Mouse (Mus musculus) adrenal gland, postnatal 10 days (tissue): ENCODE measurements at regions not wholly inside any gene's neighbourhood (a gene's known extent, or its start where the extent isn't known, plus 50 kb on each side); places are given as distances from the start of the nearest gene placed in this dataset.

Experiments used
- DNase-seq: peaks from one replicate; pipeline ENCODE4 v3.0.0; 2021; ENCODE audit warnings: mixed read lengths

DNA sequence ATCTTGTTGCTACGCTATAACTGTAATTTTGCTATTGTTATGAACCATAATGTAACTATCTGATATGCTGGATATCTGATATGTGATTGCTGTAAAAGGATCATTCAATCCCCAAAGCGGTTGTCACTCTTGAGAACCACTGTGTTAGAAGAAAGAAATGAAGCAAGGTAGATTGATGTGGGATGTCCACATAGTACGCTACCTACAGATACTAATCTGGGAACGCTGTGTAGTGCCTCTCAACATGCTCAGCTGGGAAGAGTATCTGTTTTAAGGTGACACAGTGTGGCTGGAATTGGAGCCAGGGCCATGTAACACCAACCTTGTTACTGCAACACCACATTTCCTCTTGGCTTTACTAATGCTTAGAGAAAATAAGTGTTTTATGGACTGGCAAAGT is 456.2 kb upstream of the Slc30a5 start:
- no peak for DNase-seq

GRCm38 (mm10) chr13:101287131-101287530 is 453.9 kb upstream of the Slc30a5 start:
- DNase-seq: no peak

DNA sequence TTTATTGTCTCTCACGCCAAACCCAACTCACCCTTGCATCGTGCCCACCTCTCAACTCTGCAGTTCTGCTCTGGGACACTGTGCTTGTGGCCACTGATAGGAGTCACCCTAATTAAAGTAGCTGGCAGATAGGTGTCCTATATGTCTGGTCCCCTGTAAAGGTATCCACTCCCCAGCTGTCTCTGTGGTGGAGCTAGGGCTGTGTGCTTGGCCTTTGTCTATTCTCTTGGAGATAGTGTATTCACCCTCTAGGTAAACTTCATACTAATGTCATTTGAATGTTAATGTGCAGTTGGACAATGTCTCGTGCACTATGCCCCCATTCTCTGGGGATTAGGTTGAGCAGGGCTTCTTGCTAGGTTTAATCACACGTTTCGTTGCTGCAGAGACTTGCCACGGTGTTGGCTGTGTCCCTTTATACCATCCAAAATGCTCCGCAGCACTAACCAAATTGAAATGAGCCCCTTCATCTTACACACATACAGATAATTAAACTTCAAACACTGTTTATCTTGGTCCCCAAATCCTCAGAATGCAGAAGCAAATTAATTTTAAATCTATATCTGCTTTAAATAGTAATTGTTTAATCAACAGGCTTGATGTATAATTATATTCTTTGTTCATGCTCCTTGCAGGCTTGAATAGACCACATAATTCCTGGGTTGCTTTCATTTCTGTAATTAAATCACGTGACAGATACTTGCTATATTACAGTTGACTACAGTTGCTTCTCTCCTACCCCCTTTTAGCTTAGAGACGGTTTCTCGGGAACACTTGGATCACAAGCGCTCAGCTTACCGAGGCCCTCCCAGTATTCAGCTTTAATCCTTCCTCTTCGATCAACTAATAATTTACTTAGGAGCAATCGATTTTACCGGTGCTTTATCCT is 453.0 kb upstream of the Slc30a5 start:
- no peak for DNase-seq

DNA sequence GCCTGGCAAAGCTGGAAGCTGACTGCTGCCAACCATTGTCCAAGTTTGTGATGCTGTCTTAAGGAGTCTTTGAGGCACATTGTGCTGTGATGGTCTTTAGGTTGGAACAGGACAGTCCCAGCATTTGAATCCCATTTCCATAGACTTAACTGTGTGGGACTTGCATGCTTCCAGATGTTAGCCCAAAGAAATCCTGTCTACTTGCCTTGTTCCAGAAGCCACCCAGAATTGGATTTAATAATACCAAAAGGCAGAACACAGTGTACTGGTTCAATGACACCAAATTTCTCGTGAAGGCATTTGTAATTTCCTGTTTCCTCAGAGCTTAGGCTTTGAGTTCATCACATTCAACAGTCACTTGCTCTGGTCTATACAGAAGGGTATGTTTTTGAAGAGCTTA is 444.9 kb upstream of the Slc30a5 start:
- DNase-seq: no peak

GRCm38 (mm10) chr13:101276766-101277165 is 443.5 kb upstream of the Slc30a5 start:
- DNase-seq: no peak

DNA sequence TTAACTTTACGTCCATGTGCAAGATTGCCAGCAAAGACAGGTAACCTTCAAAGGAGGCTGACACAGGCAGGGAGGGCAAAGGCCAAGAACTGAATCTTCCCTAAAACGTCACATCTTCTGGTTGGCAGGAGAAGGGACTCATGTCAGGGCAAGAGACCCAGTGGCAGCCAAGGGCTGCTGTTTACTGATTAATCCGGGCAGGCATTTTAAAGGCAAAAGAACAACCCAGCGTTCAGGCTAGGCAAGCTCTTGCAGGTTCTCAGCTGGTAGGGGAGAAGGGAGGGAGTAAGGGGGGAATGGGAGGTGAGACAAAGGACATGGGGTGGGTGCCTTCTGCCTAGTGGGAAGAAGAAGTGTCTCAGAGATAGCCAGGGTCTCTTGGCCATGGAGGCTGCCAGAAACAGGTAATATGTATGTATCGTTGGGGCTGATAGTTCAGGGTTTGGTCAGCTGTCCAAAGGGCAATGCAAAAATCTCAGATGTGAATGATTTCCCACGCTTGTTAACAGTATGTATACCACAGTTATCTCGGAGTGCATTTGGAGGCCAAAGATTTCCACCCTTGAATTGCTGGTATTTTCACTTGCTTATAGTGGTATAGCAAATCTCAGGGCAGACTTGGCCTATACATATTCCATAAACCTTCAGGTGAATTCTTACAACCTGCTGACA is 441.4 kb upstream of the Slc30a5 start:
- DNase-seq: no peak

GRCm38 (mm10) chr13:101273321-101273720 is 440.1 kb upstream of the Slc30a5 start:
- peak; percentile 42 for DNase-seq

GRCm38 (mm10) chr13:101253698-101254468 is 420.7 kb upstream of the Slc30a5 start:
- peak; percentile 31 for DNase-seq

DNA sequence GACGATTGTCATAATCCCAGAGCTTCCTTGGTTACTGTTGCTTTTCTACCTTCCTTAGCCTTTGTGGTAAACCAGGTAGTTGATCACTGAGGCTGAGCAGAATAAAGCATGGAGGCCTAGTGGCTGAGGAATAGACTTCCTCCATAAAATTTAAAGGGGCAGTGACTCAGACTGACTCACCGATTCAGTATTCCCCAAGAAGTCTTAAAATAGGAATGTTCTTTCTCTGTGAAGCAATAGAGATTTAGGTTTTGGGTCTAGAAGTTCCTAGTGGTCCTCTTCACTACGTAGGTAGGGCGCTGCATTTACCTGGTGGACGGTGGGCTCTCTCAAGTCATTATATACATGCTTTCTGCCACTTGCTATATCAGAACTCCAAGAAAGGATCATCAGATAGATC is 416.1 kb upstream of the Slc30a5 start:
- no peak for DNase-seq

- no peak for DNase-seq
These were observed 411.1 kb upstream of the Slc30a5 start for GRCm38 (mm10) chr13:101244326-101244725.

DNA sequence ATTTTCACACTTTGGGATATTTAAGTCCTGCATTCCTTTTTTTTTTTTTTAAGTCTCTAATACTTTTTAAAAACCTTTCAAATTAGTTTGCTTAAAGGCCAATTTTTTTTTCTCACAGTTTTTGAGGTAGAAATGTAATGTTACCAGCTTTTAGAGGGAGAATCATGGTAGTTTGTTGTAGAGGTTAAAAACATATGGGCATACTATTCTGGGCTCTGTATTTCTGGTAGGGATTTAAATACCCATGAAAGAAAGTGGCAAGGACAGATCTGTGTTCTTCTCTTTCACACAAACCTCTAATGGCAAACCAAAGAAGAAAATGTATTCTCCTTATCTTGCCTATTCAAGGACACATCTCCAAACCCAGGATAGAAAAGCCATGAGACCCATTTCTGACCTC is 405.6 kb upstream of the Slc30a5 start:
- no peak for DNase-seq

DNA sequence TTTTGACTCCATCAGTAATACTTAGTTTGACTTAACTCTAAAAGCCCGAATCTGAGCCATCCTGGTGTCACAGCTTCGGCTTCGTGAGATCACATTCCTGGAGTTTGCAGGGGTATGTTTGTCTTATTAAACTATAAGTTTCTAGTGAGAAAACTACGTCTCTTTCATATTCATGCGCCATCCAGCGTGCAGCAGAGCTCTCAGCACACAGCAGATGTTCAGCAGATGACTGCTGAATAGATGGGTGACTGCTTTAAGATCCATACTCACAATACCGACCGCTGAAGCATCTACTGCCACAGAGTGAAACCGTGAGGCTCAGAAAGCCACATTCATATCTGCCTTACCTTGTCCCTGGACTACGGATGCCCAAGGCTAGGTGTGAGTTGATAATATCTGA is 403.8 kb upstream of the Slc30a5 start:
- DNase-seq: no peak

GRCm38 (mm10) chr13:101235846-101236245 is 402.6 kb upstream of the Slc30a5 start:
- DNase-seq: no peak

- DNase-seq: no peak
These were observed 401.9 kb upstream of the Slc30a5 start for GRCm38 (mm10) chr13:101235110-101235509.

GRCm38 (mm10) chr13:101234550-101234949 is 401.3 kb upstream of the Slc30a5 start:
- no peak for DNase-seq

GRCm38 (mm10) chr13:101233843-101234281 is 400.6 kb upstream of the Slc30a5 start:
- peak; percentile 12 for DNase-seq

DNA sequence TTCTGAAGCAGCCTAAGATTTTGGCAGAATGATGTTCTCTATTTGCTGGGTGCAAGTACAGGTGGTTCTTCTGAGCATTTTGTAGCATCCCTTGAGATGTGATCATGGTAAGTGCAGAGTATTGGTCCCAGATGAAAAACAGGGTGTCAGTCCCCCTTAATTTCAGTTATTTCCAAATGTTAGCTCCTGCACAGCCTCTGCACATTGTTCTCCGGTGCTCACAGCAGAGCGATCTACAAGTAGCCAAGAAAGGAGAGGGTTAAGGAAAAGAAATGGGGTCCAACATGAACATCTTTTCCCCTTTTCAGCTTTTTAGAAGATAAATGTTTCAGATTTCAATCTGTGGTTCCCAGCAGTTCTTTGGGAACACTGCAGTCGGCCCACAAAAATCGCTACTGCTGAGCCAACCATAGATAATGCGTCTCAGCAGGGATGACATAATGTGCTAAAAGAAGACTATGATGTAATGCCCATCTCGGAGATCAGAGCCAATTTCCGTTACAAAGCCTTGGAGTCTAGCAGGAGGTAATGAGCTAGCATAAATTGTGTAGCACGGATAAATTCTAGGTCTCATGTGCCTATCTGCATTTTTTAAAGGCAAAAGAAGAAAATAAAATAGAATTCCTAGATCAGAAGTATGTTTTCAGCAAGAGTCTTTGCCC is 400.1 kb upstream of the Slc30a5 start:
- peak; percentile 45 for DNase-seq

- no peak for DNase-seq
These were observed 396.6 kb upstream of the Slc30a5 start for GRCm38 (mm10) chr13:101229861-101230260.

DNA sequence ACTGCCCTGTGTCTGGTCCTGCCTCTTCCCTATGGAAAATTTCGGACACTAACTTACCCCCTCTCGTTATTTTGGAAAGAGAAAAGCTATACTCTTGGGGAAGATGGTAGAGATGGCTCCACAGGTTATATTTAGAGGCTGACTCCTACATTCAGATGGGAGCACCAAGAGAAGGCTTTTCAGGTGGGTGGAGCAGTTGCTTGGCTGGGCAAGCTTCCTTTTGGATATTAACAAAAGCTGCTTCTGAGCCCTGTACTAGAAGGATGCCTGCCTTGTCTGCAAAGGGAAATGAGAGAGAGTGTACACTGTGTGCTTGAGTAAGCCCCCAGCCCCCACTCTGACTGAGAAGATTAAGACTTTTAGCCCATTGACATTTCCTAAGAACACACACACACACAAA is 392.1 kb upstream of the Slc30a5 start:
- DNase-seq: no peak

DNA sequence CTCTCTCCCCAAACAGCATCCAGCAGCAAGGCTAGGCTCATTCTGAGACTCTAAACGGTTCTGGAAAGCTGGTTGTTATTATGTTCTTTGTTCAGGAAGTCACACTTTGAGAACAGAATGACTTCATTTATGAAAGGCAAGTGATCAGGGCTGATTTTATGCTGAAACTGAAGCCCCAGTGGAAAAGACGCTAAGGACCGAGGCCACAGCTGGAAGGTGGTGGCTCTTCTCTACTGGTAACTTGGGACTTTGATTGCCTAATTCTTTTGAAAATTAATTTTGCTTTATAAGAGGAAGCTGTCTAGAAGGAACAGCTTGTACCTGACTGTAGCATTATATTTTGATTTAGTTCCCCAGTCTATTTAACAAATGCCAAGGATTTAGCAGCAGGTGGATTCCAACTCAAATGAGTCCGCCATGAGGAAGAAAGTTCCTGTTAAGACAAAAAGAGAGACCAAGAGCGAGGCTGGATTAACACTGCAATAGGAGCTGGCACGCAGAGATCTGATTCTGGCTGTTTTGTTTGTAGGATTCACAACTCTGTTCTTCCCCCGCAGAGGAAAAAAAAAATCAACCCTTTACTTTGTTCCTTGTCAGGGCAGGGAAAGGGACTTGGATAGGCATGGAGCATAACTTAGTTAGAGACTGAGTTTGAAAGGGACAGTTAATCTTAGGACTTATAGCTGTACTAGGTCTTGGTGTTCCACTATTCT is 388.3 kb upstream of the Slc30a5 start:
- DNase-seq: no peak

DNA sequence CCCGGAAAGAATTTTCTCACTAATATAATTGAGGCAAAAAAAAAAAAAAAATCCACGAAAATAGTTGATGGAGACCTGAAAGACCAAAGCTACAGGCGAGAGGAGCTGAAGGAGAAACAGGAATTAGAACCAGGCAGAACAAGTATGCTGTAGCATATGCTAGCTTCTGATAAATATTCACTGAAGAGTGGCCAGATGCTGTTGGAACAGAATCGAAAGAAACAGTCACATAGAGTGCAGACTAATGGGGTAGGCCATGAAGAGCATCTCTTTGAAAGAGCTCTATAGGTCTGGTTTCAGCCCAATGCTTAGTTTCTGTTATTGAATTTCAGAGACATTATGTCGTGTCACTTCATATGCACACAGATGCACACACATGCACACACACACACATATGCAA is 386.3 kb upstream of the Slc30a5 start:
- no peak for DNase-seq
